Mouse (Mus musculus) layer of hippocampus, postnatal 25 days (tissue): ENCODE results near the gene Car5a. TPM values are rescaled to one million over a fixed set of nuclear protein-coding genes. Genes with fewer than 3 reads are reported as not detected.

ENCODE experiments used
- DNase-seq, 2 experiments: peaks; one replicate each; pipeline ENCODE4 v3.0.0; 2022; ENCODE audit warnings: mixed read lengths in 2 of 2, low spot score in 1 of 2; ENCODE audit errors: extremely low spot score in 1 of 2
- total RNA-seq, 2 experiments: library from RNA; stranded (reverse); gene quantifications; 2 replicates each; pipeline ENCODE4 v1.2.3; 2021

The Car5a gene
- not detected for total RNA-seq

- DNase-seq = no peak
Observed at GRCm38 (mm10) chr8:121944831-121945230, at the start of gene Car5a. TSS of gene Car5a (minus strand) at chr8:121944904.

- no peak for DNase-seq
Observed at GRCm38 (mm10) chr8:121992911-121993310, 48.2 kb upstream of the Car5a start.

GRCm38 (mm10) chr8:121991611-121992010 is 46.9 kb upstream of the Car5a start:
- DNase-seq = no peak

GRCm38 (mm10) chr8:121990506-121991255 is 46.0 kb upstream of the Car5a start:
- no peak for DNase-seq

GRCm38 (mm10) chr8:121987892-121988291 is 43.2 kb upstream of the Car5a start:
- no peak for DNase-seq

GRCm38 (mm10) chr8:121985673-121986072 is 41.0 kb upstream of the Car5a start:
- no peak for DNase-seq

GRCm38 (mm10) chr8:121981520-121981895 is 36.8 kb upstream of the Car5a start:
- no peak for DNase-seq

GRCm38 (mm10) chr8:121980792-121981519 is 36.3 kb upstream of the Car5a start:
- no peak for DNase-seq

GRCm38 (mm10) chr8:121978670-121979069 is 34.0 kb upstream of the Car5a start:
- DNase-seq = no peak

GRCm38 (mm10) chr8:121977819-121978590 is 33.3 kb upstream of the Car5a start:
- no peak for DNase-seq

- DNase-seq = no peak
Observed at GRCm38 (mm10) chr8:121973906-121974305, 29.2 kb upstream of the Car5a start.

- no peak for DNase-seq
Observed at GRCm38 (mm10) chr8:121971488-121972058, 26.9 kb upstream of the Car5a start.

- no peak for DNase-seq
Observed at GRCm38 (mm10) chr8:121970225-121970624, 25.5 kb upstream of the Car5a start.

- DNase-seq = no peak
Observed at GRCm38 (mm10) chr8:121968542-121968941, 23.8 kb upstream of the Car5a start.

- no peak for DNase-seq
Observed at GRCm38 (mm10) chr8:121967977-121968376, 23.3 kb upstream of the Car5a start.

- no peak for DNase-seq
Observed at GRCm38 (mm10) chr8:121966714-121967448, 22.2 kb upstream of the Car5a start.

- DNase-seq = no peak
Observed at GRCm38 (mm10) chr8:121966110-121966509, 21.4 kb upstream of the Car5a start.

- DNase-seq = no peak
Observed at GRCm38 (mm10) chr8:121964716-121965512, 20.2 kb upstream of the Car5a start.

- no peak for DNase-seq
Observed at GRCm38 (mm10) chr8:121962892-121963291, 18.2 kb upstream of the Car5a start.
